Mouse (Mus musculus): Measurements from ENCODE around the gene Gm9918. TPM values are rescaled to one million over a fixed set of nuclear protein-coding genes. Genes with fewer than 3 reads are reported as not detected.
A peak's percentile ranks its signal among the peaks of the same experiment; 100 is the strongest.

Gm9918 gene
- polyA plus RNA-seq, 1 experiment from 2014 or later: 0.14 TPM

GRCm38 (mm10) chr15:102238543-102239259 lies 31.7 kb upstream of the Gm9918 start:
- 85% methylated on average over 14 of the region's 14 CpGs for WGBS
- no peak for ATAC-seq
- Histone ChIP-seq H3K9me3 (no peaks in the 10 kb centered on the region), H3K4me2 (replicated peaks) (no peak overlapping the region), H3K4me1 (replicated peaks) (peaks cover 42% of the 10 kb centered on the region), H3K36me3 (no peaks in the 10 kb centered on the region), H3K4me3 (replicated peaks) (no peak overlapping the region), H3K27ac (no peak overlapping the region), H3K9ac (no peak overlapping the region; the same call in 1 of the 2 replicates), H3K27me3 (replicated peaks) (no peaks in the 10 kb centered on the region)

- ATAC-seq: 0 out of 2 replicates have a peak, but pooled peaks have one; percentile 23
- WGBS: 13% methylated on average over 9 of the region's 9 CpGs
- no peaks in the 10 kb centered on the region for H3K27me3 ChIP-seq (replicated peaks)
- no peaks in the 10 kb centered on the region for H3K9me3 ChIP-seq
- no peak overlapping the region; the same call in 1 of the 2 replicates for H3K9ac ChIP-seq
- H3K4me1 ChIP-seq (replicated peaks): peaks cover 42% of the 10 kb centered on the region
- H3K4me2 ChIP-seq (replicated peaks): no peak overlapping the region; the same call in 1 of the 2 replicates
- no peak overlapping the region for H3K4me3 ChIP-seq (replicated peaks)
- no peak overlapping the region for H3K27ac ChIP-seq
- no peaks in the 10 kb centered on the region for H3K36me3 ChIP-seq
Observed at GRCm38 (mm10) chr15:102239260-102239590, 31.1 kb upstream of the Gm9918 start.

- Histone ChIP-seq H3K4me1 (replicated peaks) (peaks cover 43% of the 10 kb centered on the region), H3K9ac (no peak overlapping the region), H3K4me3 (replicated peaks) (no peak overlapping the region)
Observed at GRCm38 (mm10) chr15:102239851-102240250, 30.5 kb upstream of the Gm9918 start.

GRCm38 (mm10) chr15:102240607-102241006 lies 29.8 kb upstream of the Gm9918 start:
- no peaks in the 10 kb centered on the region for H3K36me3 ChIP-seq
- H3K27me3 ChIP-seq (replicated peaks): no peaks in the 10 kb centered on the region
- 87% methylated on average over 4 of the region's 4 CpGs for WGBS
- no peak overlapping the region for H3K4me2 ChIP-seq (replicated peaks)
- H3K4me1 ChIP-seq (replicated peaks): peaks cover 43% of the 10 kb centered on the region
- ATAC-seq: no peak
- H3K9me3 ChIP-seq: no peaks in the 10 kb centered on the region
- no peak overlapping the region for H3K9ac ChIP-seq
- H3K27ac ChIP-seq: no peak overlapping the region
- no peak overlapping the region for H3K4me3 ChIP-seq (replicated peaks)

More at GRCm38 (mm10) chr15:102239851-102240250, 30.5 kb upstream of the Gm9918 start:
- no peak for ATAC-seq
- H3K36me3 ChIP-seq: no peaks in the 10 kb centered on the region
- 76% methylated on average over 11 of the region's 11 CpGs for WGBS
- H3K27me3 ChIP-seq (replicated peaks): no peaks in the 10 kb centered on the region
- no peak overlapping the region for H3K4me2 ChIP-seq (replicated peaks)
- H3K27ac ChIP-seq: no peak overlapping the region
- no peaks in the 10 kb centered on the region for H3K9me3 ChIP-seq

GRCm38 (mm10) chr15:102242404-102243228 lies 27.7 kb upstream of the Gm9918 start:
- H3K9ac ChIP-seq: peak overlapping the region; percentile 15; the same call in 1 of the 2 replicates
- 0 out of 2 replicates have a peak overlapping the region, but pooled peaks have one; percentile 53 for H3K4me3 ChIP-seq (replicated peaks)
- no peak for ATAC-seq
- no peaks in the 10 kb centered on the region for H3K27me3 ChIP-seq (replicated peaks)
- 44% methylated on average over 12 of the region's 12 CpGs for WGBS
- peak overlapping the region; percentile 78 for H3K27ac ChIP-seq
- no peaks in the 10 kb centered on the region for H3K36me3 ChIP-seq
- no peaks in the 10 kb centered on the region for H3K9me3 ChIP-seq
- peaks cover 38% of the 10 kb centered on the region for H3K4me1 ChIP-seq (replicated peaks)
- peak overlapping the region; percentile 96 for H3K4me2 ChIP-seq (replicated peaks)

GRCm38 (mm10) chr15:102243229-102244190 lies 26.9 kb upstream of the Gm9918 start:
- Histone ChIP-seq H3K4me1 (replicated peaks) (peaks cover 44% of the 10 kb centered on the region), H3K27me3 (replicated peaks) (no peaks in the 10 kb centered on the region), H3K27ac (peak overlapping the region; percentile 78), H3K9ac (peak overlapping the region; percentile 15), H3K9me3 (no peaks in the 10 kb centered on the region), H3K4me2 (replicated peaks) (peak overlapping the region; percentile 96), H3K4me3 (replicated peaks) (peak overlapping the region; percentile 53), H3K36me3 (no peaks in the 10 kb centered on the region)
- WGBS: 20% methylated on average over 22 of the region's 22 CpGs
- peak; percentile 39 for ATAC-seq

- H3K27me3 ChIP-seq (replicated peaks): no peaks in the 10 kb centered on the region
- peak overlapping the region; percentile 78 for H3K27ac ChIP-seq
- no peak for ATAC-seq
- H3K36me3 ChIP-seq: no peaks in the 10 kb centered on the region
- peaks cover 50% of the 10 kb centered on the region for H3K4me1 ChIP-seq (replicated peaks)
- H3K9ac ChIP-seq: peak overlapping the region; percentile 59
- peak overlapping the region; percentile 53 for H3K4me3 ChIP-seq (replicated peaks)
- peak overlapping the region; percentile 96 for H3K4me2 ChIP-seq (replicated peaks)
- H3K9me3 ChIP-seq: no peaks in the 10 kb centered on the region
- WGBS: 13% methylated on average over 19 of the region's 19 CpGs
Observed at GRCm38 (mm10) chr15:102244306-102245191, 25.8 kb upstream of the Gm9918 start.

DNA sequence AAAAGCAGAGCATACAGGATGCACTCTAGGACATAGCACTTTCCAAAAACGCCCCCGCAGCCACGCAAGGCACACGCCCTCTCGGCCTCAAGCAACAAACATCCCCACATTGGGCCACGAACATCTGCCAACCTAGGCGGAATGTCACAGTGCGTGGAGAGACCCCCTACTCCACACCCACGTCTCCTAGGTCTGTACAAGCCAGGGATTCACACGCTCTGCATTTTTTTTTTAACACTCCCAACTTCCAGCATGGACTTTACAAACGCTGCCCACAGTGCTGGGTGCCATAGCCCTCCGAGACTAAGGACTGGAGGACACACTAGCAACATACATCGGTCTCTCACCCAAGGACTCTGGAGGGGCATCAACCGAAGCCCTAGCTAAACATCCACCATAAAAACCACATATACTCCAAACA lies 24.9 kb upstream of the Gm9918 start:
- Histone ChIP-seq H3K27me3 (replicated peaks) (no peaks in the 10 kb centered on the region), H3K36me3 (no peaks in the 10 kb centered on the region), H3K4me2 (replicated peaks) (peak overlapping the region; percentile 96), H3K9me3 (no peaks in the 10 kb centered on the region), H3K4me1 (replicated peaks) (peaks cover 57% of the 10 kb centered on the region), H3K4me3 (replicated peaks) (peak overlapping the region; percentile 53), H3K9ac (peak overlapping the region; percentile 59), H3K27ac (peak overlapping the region; percentile 98)
- 4% methylated on average over 14 of the region's 14 CpGs for WGBS
- no peak for ATAC-seq

- Histone ChIP-seq H3K4me2 (replicated peaks) (peak overlapping the region; percentile 96), H3K4me1 (replicated peaks) (peaks cover 57% of the 10 kb centered on the region), H3K9ac (peak overlapping the region; percentile 59), H3K36me3 (no peaks in the 10 kb centered on the region), H3K27ac (peak overlapping the region; percentile 98), H3K27me3 (replicated peaks) (no peaks in the 10 kb centered on the region), H3K9me3 (no peaks in the 10 kb centered on the region), H3K4me3 (replicated peaks) (peak overlapping the region; percentile 53)
- under 1% methylated on average over 39 of the region's 44 CpGs for WGBS
- ATAC-seq: peak; percentile 68
Observed at GRCm38 (mm10) chr15:102245891-102246741, 24.2 kb upstream of the Gm9918 start.

- H3K4me3 ChIP-seq (replicated peaks): peak overlapping the region; percentile 53
- peak overlapping the region; percentile 98 for H3K27ac ChIP-seq
- peak; percentile 81 for ATAC-seq
- H3K9ac ChIP-seq: peak overlapping the region; percentile 71
- no peaks in the 10 kb centered on the region for H3K9me3 ChIP-seq
- H3K27me3 ChIP-seq (replicated peaks): no peaks in the 10 kb centered on the region
- H3K4me1 ChIP-seq (replicated peaks): peaks cover 57% of the 10 kb centered on the region
- H3K36me3 ChIP-seq: no peaks in the 10 kb centered on the region
- WGBS: under 1% methylated on average over 35 of the region's 35 CpGs
- peak overlapping the region; percentile 96 for H3K4me2 ChIP-seq (replicated peaks)
Observed at GRCm38 (mm10) chr15:102246866-102247251, 23.5 kb upstream of the Gm9918 start.
